Mouse (Mus musculus) heart, embryonic 15.5 days (tissue): Measurements from ENCODE around the gene Gm20828. TPM values are rescaled to one million over a fixed set of nuclear protein-coding genes. Genes with fewer than 3 reads are reported as not detected.
"Not testable (repeated sequence)": the region's sequence is repeated elsewhere in the genome, so short reads cannot be mapped to it uniquely, and the experiment has no call there.

Experiments
- ATAC-seq: fragments of 200-750 bp; cut with Nextera tagmentation; replicated peaks from 2 replicates; pipeline ENCODE4 v1.8.0; 2017; ENCODE audit warnings: low read depth, moderate TSS enrichment; ENCODE audit not compliant: insufficient number of reproducible peaks, insufficient read depth, low FRiP score
- H3K27ac ChIP-seq: fragments of 300-500 bp; sonication (generic); 2 replicates; pipeline ENCODE4 v1.5.1; 2015; ENCODE audit warnings: mild to moderate bottlenecking, inconsistent platforms
- H3K27me3 ChIP-seq: fragments of 300-500 bp; sonication (generic); 2 replicates; pipeline ENCODE4 v1.6.1; 2015; ENCODE audit warnings: inconsistent platforms
- H3K36me3 ChIP-seq: fragments of 300-500 bp; sonication (generic); 2 replicates; pipeline ENCODE4 v1.6.1; 2015; ENCODE audit warnings: mild to moderate bottlenecking, inconsistent platforms
- H3K4me1 ChIP-seq: fragments of 300-500 bp; sonication (generic); replicated peaks from 2 replicates; pipeline ENCODE4 v1.6.1; 2015; ENCODE audit warnings: inconsistent platforms
- H3K4me2 ChIP-seq: fragments of 300-500 bp; sonication (generic); 2 replicates; pipeline ENCODE4 v1.6.1; 2015; ENCODE audit warnings: inconsistent platforms, mild to moderate bottlenecking, moderate library complexity
- H3K4me3 ChIP-seq: fragments of 300-500 bp; sonication (generic); 2 replicates; pipeline ENCODE4 v1.5.1; 2015; ENCODE audit warnings: mild to moderate bottlenecking, inconsistent platforms
- H3K9ac ChIP-seq: fragments of 300-500 bp; sonication (generic); 2 replicates; pipeline ENCODE4 v1.6.1; 2015; ENCODE audit warnings: mild to moderate bottlenecking, inconsistent platforms
- H3K9me3 ChIP-seq: fragments of 300-500 bp; sonication (generic); replicated peaks from 2 replicates; pipeline ENCODE4 v1.6.1; 2016; ENCODE audit warnings: inconsistent platforms
- WGBS: fragments of 180-500 bp; shearing (Covaris S2); methylation state at CpG from one replicate; pipeline ENCODE4 v1.1.7; 2015; ENCODE audit warnings: mixed read lengths; 5-methylcytosine and 5-hydroxymethylcytosine counted together
- polyA plus RNA-seq: library from polyadenylated mRNA; unstranded; fragments of >200 nt; fragmentation: Nextera tagmentation; extraction: Ambion mirVana; gene quantifications from 2 replicates; pipeline ENCODE4 v1.2.1, GENCODE M21; 2015

Gene Gm20828
- not detected in 2 replicates for polyA plus RNA-seq

GRCm38 (mm10) chrY:11199274-11199673, at the start of gene Gm20828:
Gene Gm20828 (minus strand): TSS chrY:11199374.
- ATAC-seq, H3K9me3 ChIP-seq, H3K27ac ChIP-seq, H3K36me3 ChIP-seq, H3K4me3 ChIP-seq, H3K27me3 ChIP-seq, H3K9ac ChIP-seq, H3K4me1 ChIP-seq, H3K4me2 ChIP-seq: not testable (repeated sequence)
- no CpG with 5 or more reads among the region's 3 CpGs for WGBS
